Mouse (Mus musculus) stomach, postnatal 0 days (tissue): ENCODE results near the gene Zfp609. TPM values are rescaled to one million over a fixed set of nuclear protein-coding genes. Genes with fewer than 3 reads are reported as not detected.
"Not testable (repeated sequence)": the region's sequence is repeated elsewhere in the genome, so short reads cannot be mapped to it uniquely, and the experiment has no call there.

Experiments used
- ATAC-seq: fragments of 200-750 bp; cut with Nextera tagmentation; 2 replicates; pipeline ENCODE4 v1.8.0; 2017; ENCODE audit not compliant: low FRiP score, low TSS enrichment
- DNase-seq: peaks from one replicate; pipeline ENCODE4 v3.0.0-alpha.2; 2016; ENCODE audit warnings: low spot score
- H3K27ac ChIP-seq: fragments of 300-500 bp; sonication (generic); replicated peaks from 2 replicates; pipeline ENCODE4 v1.5.1; 2014; ENCODE audit warnings: mild to moderate bottlenecking, control low read depth
- H3K27me3 ChIP-seq: fragments of 300-500 bp; sonication (generic); 2 replicates; pipeline ENCODE4 v1.6.1; 2014; ENCODE audit warnings: low read length; ENCODE audit not compliant: control insufficient read depth, insufficient read depth
- H3K36me3 ChIP-seq: fragments of 300-500 bp; sonication (generic); 2 replicates; pipeline ENCODE4 v1.6.1; 2014; ENCODE audit warnings: low read length, mixed read lengths; ENCODE audit not compliant: control insufficient read depth, insufficient read depth
- H3K4me1 ChIP-seq: fragments of 300-500 bp; sonication (generic); replicated peaks from 2 replicates; pipeline ENCODE4 v1.6.1; 2014; ENCODE audit warnings: antibody characterized with exemption; ENCODE audit not compliant: control insufficient read depth, insufficient read depth
- H3K4me2 ChIP-seq: fragments of 300-500 bp; sonication (generic); replicated peaks from 2 replicates; pipeline ENCODE4 v1.6.1; 2014; ENCODE audit warnings: low read depth, mild to moderate bottlenecking, control low read depth, moderate library complexity
- H3K4me3 ChIP-seq: fragments of 300-500 bp; sonication (generic); 2 replicates; pipeline ENCODE4 v1.5.1; 2014; ENCODE audit warnings: low read depth, low read length, control low read depth
- H3K9ac ChIP-seq: fragments of 300-500 bp; sonication (generic); 2 replicates; pipeline ENCODE4 v1.6.1; 2014; ENCODE audit warnings: mild to moderate bottlenecking, low read length, control low read depth, mixed read lengths
- H3K9me3 ChIP-seq: fragments of 300-500 bp; sonication (generic); 2 replicates; pipeline ENCODE4 v1.6.1; 2016; ENCODE audit warnings: low read length; ENCODE audit not compliant: control insufficient read depth
- CTCF ChIP-seq: IDR thresholded peaks from 2 replicates; pipeline ENCODE4 v1.5.1; 2016; ENCODE audit warnings: antibody characterized with exemption, low read depth, mild to moderate bottlenecking, moderate library complexity
- EP300 ChIP-seq: optimal IDR thresholded peaks from 2 replicates; pipeline ENCODE3; 2016; ENCODE audit warnings: antibody characterized with exemption
- WGBS: fragments of 180-500 bp; shearing (Covaris S2); extraction: QIAGEN DNeasy Blood & Tissue Kit; methylation state at CpG from one replicate; pipeline ENCODE4 v1.1.7; 2014; 5-methylcytosine and 5-hydroxymethylcytosine counted together
- polyA plus RNA-seq: library from polyadenylated mRNA; unstranded; fragments of >200 nt; fragmentation: Nextera tagmentation; extraction: Ambion mirVana; gene quantifications from 2 replicates; pipeline ENCODE4 v1.2.1, GENCODE M21; 2015

The Zfp609 gene
- polyA plus RNA-seq, 1 experiment from 2014 or later, result 2.4 TPM

GRCm38 (mm10) chr9:65697992-65698391 is 129.4 kb downstream of the Zfp609 start:
- H3K36me3 ChIP-seq, result peaks cover 21% of the 10 kb centered on the region
- no peak for ATAC-seq

GRCm38 (mm10) chr9:65697356-65697755 is 130.0 kb downstream of the Zfp609 start:
- ATAC-seq (no peak), DNase-seq (no peak)
- TF ChIP-seq EP300 (no peak), CTCF (no peak)
- Histone ChIP-seq H3K27ac (no peak overlapping the region), H3K36me3 (peaks cover 23% of the 10 kb centered on the region), H3K4me1 (no peaks in the 10 kb centered on the region), H3K4me3 (no peak overlapping the region), H3K9me3 (no peaks in the 10 kb centered on the region), H3K27me3 (no peaks in the 10 kb centered on the region), H3K4me2 (no peak overlapping the region), H3K9ac (no peak overlapping the region)
- WGBS, result 82% methylated on average over 7 of the region's 7 CpGs

More at GRCm38 (mm10) chr9:65697992-65698391, 129.4 kb downstream of the Zfp609 start:
- Histone ChIP-seq H3K27ac (no peak overlapping the region), H3K4me2 (no peak overlapping the region), H3K4me3 (no peak overlapping the region), H3K27me3 (no peaks in the 10 kb centered on the region), H3K4me1 (no peaks in the 10 kb centered on the region), H3K9me3 (no peaks in the 10 kb centered on the region), H3K9ac (no peak overlapping the region)
- no peak for DNase-seq
- TF ChIP-seq CTCF, result no peak
- no peak for TF ChIP-seq EP300

GRCm38 (mm10) chr9:65696337-65696736 is 131.0 kb downstream of the Zfp609 start:
- TF ChIP-seq EP300 (no peak), CTCF (no peak)
- H3K4me3 ChIP-seq, result no peak overlapping the region
- ATAC-seq, result no peak
- no peak overlapping the region for H3K4me2 ChIP-seq
- no peaks in the 10 kb centered on the region for H3K27me3 ChIP-seq
- H3K36me3 ChIP-seq, result peaks cover 29% of the 10 kb centered on the region
- no peak overlapping the region for H3K9ac ChIP-seq
- no peaks in the 10 kb centered on the region for H3K4me1 ChIP-seq
- H3K27ac ChIP-seq, result peak overlapping the region; percentile 67; the same call in 1 of the 2 replicates
- no peak for DNase-seq
- no peaks in the 10 kb centered on the region for H3K9me3 ChIP-seq

- Histone ChIP-seq H3K4me2 (no peak overlapping the region), H3K9ac (no peak overlapping the region), H3K9me3 (no peaks in the 10 kb centered on the region), H3K27ac (no peak overlapping the region; the same call in 1 of the 2 replicates), H3K4me3 (no peak overlapping the region), H3K36me3 (peaks cover 29% of the 10 kb centered on the region), H3K4me1 (no peaks in the 10 kb centered on the region), H3K27me3 (no peaks in the 10 kb centered on the region)
- peak; percentile 85 for TF ChIP-seq CTCF
- TF ChIP-seq EP300, result no peak
- whole genome bisulfite sequencing, result 39% methylated on average over 3 of the region's 3 CpGs
- ATAC-seq (peak; percentile 58; the same call in 1 of the 2 replicates), DNase-seq (peak; percentile 25)
Observed at GRCm38 (mm10) chr9:65695646-65696045, 131.7 kb downstream of the Zfp609 start.

GRCm38 (mm10) chr9:65692959-65693603 is 134.3 kb downstream of the Zfp609 start:
- ATAC-seq (no peak), DNase-seq (no peak)
- Histone ChIP-seq H3K4me2 (no peak overlapping the region), H3K27me3 (no peaks in the 10 kb centered on the region), H3K4me1 (no peaks in the 10 kb centered on the region), H3K36me3 (peaks cover 25% of the 10 kb centered on the region), H3K9ac (no peak overlapping the region), H3K27ac (peak overlapping the region; percentile 30; the same call in 1 of the 2 replicates), H3K9me3 (no peaks in the 10 kb centered on the region), H3K4me3 (no peak overlapping the region)
- WGBS, result 36% methylated on average over 5 of the region's 5 CpGs
- TF ChIP-seq CTCF (no peak), EP300 (no peak)

- Histone ChIP-seq H3K9me3 (no peaks in the 10 kb centered on the region), H3K4me1 (no peaks in the 10 kb centered on the region), H3K9ac (no peak overlapping the region), H3K4me2 (no peak overlapping the region), H3K27ac (peak overlapping the region; percentile 30; the same call in 1 of the 2 replicates), H3K27me3 (no peaks in the 10 kb centered on the region), H3K4me3 (no peak overlapping the region), H3K36me3 (peaks cover 26% of the 10 kb centered on the region)
- DNase-seq, result no peak
- ATAC-seq, result no peak
- TF ChIP-seq EP300 (no peak), CTCF (no peak)
- WGBS, result 38% methylated on average over 3 of the region's 3 CpGs
Observed at GRCm38 (mm10) chr9:65692466-65692865, 134.9 kb downstream of the Zfp609 start.

GRCm38 (mm10) chr9:65689869-65690268 is 137.5 kb downstream of the Zfp609 start:
- not testable (repeated sequence) for ATAC-seq
- peaks cover 17% of the 10 kb centered on the region for H3K36me3 ChIP-seq

More at GRCm38 (mm10) chr9:65689869-65690268, 137.5 kb downstream of the Zfp609 start:
- H3K27me3 ChIP-seq, H3K9me3 ChIP-seq, H3K4me1 ChIP-seq, H3K4me2 ChIP-seq, H3K9ac ChIP-seq, H3K27ac ChIP-seq, DNase-seq, H3K4me3 ChIP-seq: not testable (repeated sequence)
- WGBS, result 89% methylated on average over 1 of the region's 2 CpGs
